Mouse (Mus musculus) lung, adult 2 months (tissue): ENCODE measurements around the gene Dab2ip.

Source experiments
- CTCF ChIP-seq: fragments of 200-500 bp; IDR thresholded peaks from 2 replicates; pipeline ENCODE4 v1.5.1; 2011; ENCODE audit warnings: mild to moderate bottlenecking, low read length, control low read depth; ENCODE audit not compliant: insufficient read depth
- POLR2A ChIP-seq: fragments of 200-500 bp; IDR thresholded peaks from 2 replicates; pipeline ENCODE4 v1.6.1; 2011; ENCODE audit warnings: low read depth, mild to moderate bottlenecking, control low read depth, low read length, borderline replicate concordance; ENCODE audit errors: extremely low read depth

- peak; percentile 12; the same call in 1 of the 2 replicates for TF ChIP-seq POLR2A
- no peak for TF ChIP-seq CTCF
These were observed 122.0 kb downstream of the Dab2ip start for GRCm38 (mm10) chr2:35679812-35680672.
